Mouse (Mus musculus): Measurements from ENCODE around the gene Abhd15.

Gene Abhd15

DNA sequence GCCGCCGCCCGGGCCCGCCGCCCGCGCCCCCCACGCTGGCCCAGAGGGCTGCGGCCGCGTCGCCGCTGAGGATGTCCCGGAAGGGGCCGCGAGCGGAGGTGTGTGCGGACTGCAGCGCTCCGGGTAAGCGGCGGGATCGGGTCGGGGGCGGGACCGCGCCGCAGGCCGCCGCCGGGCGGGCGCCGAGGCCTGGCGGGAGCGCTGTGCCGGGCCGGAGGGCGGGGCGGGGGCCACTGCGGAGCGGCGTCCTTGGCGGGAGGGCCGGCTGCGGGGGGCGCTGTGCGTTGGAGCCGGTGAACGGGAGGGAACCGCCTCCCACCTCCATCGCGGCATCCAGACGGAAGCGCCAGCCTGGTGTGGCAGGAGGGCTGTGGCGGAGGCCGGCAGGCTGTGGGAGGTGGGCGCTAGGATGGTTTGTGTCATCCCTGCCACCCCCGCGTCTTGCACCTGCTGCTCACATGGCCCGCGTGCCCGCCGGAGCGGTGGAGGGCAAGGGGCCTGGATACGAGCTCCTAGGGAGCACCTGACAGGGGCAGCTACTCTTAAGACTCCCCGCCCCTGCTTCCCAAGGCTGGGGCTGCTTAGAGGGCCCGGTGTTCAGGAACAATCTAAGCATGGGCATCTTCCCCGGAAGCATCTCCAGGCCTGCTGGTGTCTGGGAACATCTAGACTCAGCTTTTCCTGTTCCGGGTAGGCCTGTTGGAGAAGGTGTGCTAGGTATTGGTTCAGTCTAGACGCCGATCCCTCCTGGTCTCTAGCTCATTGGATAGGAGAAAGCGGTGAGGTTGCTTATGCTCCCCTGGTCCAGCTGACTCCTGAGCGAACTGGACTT is 21.2 kb upstream of the Abhd15 start, which contains the start of gene Git1:
TSS of gene Git1 (plus strand) at position 51 of the 832 bp plus-strand sequence.
- peak; percentile 41 for DNase-seq (ENCODE audit: extremely low read depth, low read depth)

DNA sequence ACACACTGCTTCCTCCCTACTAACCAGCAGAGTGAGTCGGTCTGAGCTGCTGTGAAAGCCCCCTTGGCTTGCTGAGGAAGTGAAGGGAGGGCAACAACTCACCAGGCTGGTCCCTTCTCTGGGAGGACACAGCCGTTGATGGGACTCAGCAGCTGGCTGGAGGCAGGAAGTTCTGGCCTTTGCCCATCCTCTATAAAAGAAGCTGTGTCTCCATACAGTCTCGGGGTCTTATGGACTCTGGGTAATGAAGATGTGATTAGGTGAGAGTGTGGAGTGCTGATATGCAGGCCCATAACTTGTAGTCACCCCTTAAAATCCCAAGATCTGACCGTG is 20.6 kb upstream of the Abhd15 start:
- no peak for DNase-seq (ENCODE audit: extremely low read depth, low read depth)

DNA sequence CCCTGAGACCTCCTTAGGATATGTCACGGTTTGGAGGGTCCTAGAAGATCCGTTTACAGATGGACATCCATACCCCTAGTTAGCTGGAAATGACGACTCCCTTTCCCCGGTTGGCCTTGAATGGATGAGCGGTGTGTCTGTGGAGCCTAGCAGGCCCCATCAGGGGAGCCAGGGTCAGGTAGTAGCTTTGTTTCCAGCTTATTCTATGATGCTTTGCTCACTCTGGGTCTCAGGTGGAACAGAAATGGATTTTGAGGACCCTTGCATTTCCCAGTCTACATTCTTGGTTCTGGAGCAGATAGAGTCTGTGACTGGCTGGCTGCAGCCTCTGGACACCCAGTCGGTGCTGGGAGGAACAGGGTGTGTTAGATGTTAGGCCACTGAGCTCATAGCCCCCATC is 20.1 kb upstream of the Abhd15 start:
- no peak for DNase-seq (ENCODE audit: extremely low read depth, low read depth)

DNA sequence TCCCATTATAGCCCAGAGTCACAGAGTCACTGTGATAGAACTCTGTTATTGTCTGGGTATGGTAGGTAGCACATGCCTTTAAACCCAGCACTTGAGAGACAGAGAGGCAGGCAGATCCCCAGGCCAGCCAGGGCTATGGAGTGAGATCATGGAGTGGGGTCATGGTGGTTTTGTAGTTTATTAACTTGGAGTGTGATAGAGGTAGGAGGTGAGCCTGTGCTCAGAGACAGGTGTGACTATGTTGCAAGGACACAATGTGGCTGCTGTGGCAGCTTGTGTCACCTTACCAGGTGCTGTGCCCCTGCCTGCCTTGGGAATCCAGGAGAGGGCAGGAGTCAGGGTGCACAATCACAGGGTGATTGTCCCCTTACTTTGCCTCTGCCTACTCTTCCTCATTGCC is 19.4 kb upstream of the Abhd15 start:
- DNase-seq (ENCODE audit: extremely low read depth, low read depth), result no peak

DNA sequence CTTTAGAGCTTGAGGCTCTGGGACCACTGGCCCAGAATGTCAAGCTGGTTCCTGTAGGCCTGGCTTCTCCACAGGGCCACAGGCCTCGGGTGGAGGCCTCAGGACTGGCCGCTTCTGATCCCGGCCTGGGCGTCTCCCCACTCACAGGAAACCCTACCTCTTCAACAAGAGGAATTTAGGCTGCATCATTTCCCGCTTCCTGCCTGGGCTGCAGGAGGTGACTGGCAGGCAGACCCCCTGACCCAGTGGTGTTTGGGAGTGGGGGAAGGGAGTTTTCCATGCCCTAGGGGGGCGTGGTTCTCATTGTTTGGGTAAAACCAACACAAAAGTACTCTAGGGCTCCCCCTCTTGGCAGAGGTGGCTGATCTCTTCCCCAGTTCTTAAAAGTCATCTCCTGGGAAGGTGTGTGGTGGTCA is 17.6 kb upstream of the Abhd15 start:
- DNase-seq (ENCODE audit: extremely low read depth, low read depth), result no peak

DNA sequence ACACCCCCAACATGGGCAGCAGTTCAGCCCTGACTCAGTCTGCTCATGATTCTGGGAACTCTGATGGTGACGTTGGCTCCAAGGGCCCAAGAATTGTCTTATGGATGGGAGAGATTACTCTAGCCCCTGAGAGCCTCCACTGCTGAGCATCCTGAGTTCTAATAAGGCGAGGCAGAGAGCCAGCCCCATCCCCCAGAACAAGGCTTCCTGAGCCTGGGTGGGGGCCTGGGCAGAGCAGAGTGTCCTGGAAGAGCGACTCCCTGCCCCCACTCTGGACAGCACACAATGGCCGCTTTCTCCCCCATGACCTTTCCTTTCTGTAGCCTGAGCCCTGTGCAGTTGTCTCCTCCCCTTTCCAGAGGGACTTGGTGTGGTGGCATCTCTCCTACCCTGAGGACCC is 17.1 kb upstream of the Abhd15 start:
- no peak for DNase-seq (ENCODE audit: extremely low read depth, low read depth)

DNA sequence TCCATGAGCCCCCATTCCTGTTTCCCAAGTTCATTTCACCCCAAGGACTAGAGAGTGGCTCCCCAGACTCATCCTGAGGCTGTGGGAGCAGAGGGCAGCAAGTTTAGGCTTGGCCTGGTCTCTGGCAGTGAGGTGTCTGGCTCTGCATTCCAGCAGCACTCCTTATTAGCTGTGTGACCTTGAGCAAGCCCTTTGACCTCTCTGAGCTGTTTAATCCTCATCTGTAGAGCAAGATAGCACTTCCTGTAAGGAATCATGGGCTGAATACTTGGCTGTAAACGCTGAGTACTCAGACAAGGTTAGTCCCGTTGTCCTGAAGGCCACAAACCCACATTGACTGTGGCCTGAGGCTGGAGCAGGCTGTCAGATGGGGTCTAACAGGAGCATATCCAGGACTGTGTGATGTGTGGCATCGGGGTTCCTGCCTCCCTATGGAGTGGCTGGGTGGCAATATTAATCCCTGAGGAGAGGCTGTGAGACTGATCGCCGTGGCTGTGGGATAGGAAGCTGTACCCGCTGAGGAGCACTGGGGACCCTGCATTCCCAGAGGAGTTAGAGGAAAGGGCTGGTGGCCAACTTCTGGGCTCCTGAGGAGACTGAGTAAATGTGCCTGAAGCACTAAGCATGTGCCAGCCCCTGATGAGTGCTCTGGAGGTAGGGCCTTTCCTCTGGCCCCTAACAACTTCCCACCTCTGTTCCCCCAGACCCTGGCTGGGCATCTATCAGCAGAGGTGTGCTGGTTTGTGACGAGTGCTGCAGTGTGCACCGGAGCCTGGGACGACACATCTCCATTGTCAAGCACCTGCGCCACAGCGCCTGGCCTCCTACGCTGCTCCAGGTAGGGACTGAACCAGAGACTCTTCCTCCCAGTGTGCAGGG is 16.4 kb upstream of the Abhd15 start:
- DNase-seq (ENCODE audit: extremely low read depth, low read depth), result no peak

DNA sequence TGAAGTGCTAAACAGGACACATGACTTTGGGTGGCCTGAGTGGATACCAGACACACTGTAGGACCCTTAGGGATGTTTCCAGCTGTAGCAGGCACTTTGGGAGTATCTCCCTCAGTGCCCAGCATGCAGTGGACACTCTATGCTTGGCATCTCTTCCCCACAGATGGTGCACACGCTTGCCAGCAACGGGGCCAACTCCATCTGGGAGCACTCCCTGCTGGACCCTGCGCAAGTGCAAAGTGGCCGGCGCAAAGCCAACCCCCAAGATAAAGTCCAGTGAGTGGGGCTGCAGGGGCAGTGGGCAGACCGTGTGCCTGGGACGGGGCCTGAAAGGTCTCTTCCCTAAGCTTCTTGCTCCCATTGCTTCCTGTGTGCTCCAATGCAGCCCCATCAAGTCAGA is 15.6 kb upstream of the Abhd15 start:
- DNase-seq (ENCODE audit: extremely low read depth, low read depth), result no peak

DNA sequence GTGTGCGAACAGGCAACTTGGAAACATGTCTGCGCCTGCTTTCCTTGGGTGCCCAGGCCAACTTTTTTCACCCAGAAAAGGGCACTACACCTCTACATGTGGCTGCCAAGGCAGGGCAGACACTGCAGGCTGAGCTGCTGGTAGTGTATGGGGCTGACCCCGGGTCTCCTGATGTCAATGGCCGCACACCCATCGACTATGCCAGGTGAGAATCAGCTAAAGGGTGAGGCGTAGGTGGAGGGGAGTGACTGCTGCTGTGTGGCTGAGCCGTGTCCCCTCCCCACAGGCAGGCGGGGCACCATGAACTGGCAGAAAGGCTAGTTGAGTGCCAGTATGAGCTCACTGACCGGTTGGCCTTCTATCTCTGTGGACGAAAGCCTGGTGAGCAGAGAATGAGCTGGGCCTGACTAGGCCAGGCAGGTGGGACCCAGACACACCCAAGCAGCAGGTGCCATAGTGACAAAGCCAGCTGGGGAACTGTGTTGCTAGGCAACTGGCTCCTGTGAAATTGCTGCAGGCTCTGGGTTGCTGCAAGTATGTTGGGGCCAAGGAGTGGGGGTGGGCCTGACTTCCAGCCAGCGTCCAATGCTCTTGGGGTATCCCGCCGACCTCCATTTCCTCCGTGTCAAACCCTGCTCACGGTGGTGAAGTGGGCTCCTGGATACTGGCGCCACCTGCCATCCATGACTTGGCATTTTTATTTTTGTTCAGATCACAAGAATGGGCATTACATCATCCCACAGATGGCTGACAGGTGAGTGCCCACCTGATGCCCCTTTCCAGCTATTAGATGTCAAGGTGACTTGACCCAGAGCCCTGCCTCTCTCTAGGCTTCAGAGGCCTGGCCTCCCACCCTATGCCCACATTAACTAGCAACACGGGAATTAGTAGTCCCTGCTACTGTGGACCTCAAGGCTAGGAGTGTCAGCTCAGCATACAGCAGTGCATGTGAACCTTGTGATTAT is 14.3 kb upstream of the Abhd15 start:
- no peak for DNase-seq (ENCODE audit: extremely low read depth, low read depth)

DNA sequence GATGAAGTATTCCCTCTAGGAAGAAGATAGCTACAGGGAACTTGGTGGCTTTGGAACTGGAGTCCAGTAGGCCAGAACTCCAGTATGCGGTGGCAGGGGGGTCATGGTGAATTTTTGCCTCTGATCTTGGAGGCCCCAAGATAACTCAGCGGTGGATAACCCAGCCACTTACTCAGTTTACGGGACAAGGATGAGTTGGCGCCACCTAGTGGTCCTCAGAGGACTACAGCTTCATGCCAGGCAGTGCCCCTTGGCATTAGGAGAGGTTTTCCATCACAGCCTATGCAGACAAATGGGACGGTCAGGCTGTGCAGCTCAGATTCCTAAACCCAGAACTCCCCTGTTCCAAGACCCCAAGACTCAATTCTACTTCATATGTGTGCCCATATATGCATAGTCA is 13.5 kb upstream of the Abhd15 start:
- DNase-seq (ENCODE audit: extremely low read depth, low read depth), result no peak

DNA sequence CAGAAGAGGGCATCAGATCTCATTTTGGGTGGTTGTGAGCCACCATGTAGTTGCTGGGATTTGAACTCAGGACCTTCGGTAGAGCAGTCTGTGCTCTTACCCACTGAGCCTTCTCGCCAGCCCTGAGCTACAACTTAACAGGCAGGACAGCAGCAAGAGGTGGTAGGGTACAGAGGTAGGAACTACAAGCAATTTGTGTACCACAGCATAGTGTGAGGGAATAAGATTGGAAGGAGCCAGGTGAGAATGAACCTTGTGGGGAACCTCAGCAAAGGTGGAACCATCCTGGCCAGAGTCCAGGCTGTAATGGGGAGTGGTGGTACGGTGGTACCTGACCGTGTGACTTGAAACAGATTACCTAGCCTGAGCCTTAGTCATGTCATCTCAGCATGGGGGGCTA is 12.9 kb upstream of the Abhd15 start:
- no peak for DNase-seq (ENCODE audit: extremely low read depth, low read depth)

DNA sequence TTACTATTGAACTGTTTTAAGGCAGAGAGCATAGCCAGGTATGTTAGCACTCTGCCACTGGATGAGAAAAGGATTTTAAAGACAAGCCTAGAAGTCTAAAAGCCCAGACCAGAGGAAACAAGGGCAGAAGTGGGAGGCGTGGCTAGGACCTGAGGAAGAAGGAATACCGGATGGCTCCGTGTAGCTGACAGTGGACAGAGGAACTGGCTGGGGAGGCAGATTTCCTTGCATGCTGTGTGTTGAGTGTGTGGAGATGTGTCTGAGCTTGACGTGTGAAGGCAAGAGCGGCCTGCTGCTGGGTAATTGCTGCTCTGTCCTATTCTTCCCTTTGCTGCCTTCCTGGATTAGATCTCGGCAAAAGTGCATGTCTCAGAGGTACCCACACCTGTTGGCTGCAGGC is 12.4 kb upstream of the Abhd15 start:
- no peak for DNase-seq (ENCODE audit: extremely low read depth, low read depth)

DNA sequence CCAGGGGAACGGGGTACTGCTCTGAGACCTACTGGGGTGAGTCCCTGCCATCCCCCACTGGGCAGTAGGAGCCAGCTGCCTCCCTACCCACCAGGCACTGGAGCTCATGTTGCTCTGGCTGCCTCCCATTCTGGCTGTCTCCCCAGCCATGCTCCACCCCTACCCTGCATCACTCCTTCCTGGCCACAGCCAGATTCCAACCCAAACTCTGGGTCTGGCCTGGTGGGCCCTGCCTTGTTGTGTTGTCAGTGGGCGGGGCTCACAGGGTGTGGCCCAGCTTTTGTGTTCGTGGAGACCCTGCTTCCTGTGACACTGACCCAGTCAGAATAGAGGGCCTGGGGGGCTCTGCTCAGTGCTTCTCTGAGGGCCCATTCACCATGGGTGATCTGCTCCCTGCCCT is 11.4 kb upstream of the Abhd15 start:
- no peak for DNase-seq (ENCODE audit: extremely low read depth, low read depth)

DNA sequence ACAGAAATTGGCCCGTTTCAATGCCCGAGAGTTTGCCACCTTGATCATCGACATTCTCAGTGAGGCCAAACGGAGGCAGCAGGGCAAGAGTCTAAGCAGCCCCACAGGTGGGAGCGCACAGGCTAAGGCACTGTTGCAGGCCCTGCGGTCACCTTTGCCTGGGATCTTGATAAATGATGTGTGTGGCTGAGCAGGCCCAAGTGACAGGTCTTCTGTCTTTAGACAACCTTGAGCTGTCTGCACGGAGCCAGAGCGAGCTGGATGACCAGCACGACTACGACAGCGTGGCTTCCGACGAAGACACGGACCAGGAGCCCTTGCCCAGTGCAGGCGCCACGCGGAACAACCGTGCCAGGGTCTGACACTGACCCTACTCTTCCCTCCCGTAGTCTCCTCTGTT is 10.5 kb upstream of the Abhd15 start:
- no peak for DNase-seq (ENCODE audit: extremely low read depth, low read depth)

DNA sequence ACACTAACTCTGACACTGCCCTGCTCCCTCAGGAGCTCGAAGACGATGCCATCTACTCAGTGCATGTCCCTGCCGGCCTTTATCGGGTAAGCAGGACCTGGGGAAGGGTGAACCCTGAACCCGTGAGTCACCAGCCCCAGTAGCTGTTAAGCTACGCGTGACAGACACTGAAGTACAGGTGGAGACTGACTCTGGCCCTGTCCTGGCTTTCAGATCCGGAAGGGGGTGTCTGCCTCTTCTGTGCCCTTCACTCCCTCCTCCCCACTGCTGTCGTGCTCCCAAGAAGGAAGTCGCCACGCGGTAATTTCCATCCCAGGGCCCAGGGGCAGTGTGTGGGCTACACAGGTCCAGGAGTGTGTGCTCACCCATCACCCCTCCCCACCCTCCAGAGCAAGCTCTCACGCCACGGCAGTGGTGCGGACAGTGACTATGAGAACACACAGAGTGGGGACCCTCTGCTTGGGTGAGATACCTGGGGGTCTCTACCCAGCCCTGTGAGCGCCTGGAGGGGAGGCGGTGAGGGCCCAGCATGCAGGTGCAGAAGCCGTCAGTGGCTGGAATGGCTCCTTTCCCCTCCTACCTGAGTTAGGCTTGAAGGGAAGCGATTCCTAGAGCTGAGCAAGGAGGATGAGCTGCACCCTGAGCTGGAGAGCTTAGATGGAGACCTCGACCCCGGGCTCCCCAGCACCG is 9.5 kb upstream of the Abhd15 start:
- DNase-seq (ENCODE audit: extremely low read depth, low read depth), result no peak

DNA sequence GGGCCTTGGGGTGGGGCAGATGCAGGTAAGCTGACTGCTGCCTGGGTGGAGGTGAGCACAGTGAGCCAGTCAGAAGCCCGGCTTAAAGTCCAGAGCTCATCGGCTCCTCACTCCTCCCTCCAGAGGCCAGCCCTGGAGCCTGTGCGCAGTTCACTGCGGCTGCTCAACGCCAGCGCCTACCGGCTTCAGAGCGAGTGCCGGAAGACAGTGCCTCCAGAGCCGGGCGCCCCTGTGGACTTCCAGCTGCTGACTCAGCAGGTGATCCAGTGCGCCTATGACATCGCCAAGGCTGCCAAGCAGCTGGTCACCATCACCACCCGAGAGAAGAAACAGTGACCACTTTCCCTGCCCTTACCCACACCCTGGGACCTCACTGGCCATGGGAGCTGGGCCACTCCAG is 8.6 kb upstream of the Abhd15 start:
- DNase-seq (ENCODE audit: extremely low read depth, low read depth), result no peak

DNA sequence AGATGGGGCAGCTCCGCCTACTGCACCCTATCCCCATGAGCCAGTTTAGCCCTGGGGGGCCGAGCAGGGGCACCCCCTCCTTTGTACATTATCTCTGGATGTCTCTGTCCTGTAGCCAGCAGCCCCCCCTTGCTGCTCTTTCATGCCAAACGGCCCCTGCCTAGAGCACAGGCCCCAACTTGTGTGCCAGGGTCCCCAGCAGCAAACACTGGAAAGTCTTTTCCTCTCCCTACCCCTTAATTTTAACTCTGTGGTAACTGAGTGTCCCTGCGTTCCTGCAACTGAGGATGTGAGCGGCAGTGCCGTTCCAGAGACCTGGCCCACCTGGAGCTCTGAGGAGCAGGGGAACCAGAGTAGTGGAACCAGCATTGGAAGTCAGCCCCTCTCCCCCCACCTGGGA is 8.0 kb upstream of the Abhd15 start:
- no peak for DNase-seq (ENCODE audit: extremely low read depth, low read depth)

DNA sequence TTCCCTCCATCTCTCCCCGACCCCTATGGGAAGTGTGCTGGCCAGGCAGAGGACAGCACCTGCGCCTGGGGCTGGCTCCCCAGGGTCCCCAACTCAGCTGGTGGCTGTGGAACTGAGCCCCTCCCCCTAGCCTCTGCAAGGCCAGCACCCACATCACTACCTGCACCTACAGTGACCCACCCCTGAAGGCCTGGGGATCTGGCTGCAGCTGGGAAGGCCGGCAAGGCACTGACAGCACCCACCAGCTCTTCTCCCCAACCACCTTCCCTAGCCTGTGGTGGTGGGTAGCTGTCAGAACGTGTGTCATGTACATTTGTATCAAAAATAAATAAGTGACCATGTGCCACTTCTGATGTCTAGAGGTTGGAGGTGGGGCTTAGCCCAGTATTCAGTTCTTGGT is 7.5 kb upstream of the Abhd15 start:
- no peak for DNase-seq (ENCODE audit: extremely low read depth, low read depth)

DNA sequence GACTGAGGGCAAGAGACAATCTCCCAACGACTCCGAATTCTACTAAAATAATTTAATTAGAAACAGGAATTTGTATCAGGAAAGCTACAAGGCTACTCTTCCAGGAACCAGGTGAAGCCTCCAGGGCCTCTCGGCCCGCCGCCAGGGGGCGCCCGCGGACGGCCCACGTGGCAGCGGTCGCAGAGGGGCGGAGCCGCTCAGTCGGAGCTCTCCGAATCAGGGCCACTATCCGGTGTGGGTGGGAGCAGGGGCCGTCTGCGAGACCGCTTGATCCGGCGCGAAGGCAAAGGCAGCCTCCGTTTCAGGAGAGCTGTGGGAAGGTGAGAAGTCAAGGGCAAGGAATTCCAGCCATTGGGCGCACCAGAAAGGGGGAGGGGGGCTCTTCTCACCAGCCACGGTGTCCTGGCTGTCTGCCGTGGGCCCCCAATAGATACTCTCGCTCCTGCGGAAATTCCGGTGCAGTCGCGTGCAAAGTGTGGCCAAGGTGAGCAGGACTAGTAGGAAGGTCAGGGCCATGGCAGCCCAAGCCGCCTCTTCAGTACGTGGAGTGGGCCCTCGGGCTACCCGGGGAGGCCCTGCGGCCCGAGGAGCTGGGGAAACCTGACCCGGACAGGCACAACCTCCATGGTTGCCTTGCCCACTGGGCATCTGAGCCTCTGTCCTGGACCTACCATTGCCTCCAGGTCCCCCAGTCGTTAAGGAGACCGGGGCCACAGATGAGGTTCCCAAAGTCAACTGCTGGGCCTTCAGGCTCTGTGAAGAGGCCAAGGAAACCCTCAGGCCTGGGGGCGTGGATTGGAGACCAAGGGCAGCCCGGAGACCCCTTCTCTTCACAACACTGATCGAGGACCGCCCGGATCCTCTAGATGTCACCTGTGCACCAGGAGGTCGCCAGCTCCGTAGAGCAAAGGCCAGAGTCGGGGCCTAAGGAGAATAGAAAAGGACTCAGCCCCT is 6.6 kb upstream of the Abhd15 start:
- no peak for DNase-seq (ENCODE audit: extremely low read depth, low read depth)

DNA sequence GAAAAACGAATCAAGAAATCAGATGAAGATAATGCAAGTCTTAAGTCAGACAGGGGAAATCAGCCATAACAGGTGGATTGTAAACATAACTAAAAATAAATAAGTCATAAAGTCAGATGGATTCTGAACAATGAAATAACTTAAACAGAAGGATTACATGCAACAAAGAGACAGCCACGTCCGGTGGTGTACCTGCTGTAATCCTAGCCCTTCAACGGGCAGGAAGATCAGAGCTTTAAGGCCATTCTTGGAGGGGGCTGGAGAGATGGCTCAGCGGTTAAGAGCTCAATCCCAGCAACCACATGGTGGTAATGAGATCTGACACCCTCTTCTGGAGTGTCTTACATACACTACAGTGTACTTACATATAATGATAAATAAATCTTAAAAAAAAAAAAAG is 3.6 kb upstream of the Abhd15 start:
- no peak for DNase-seq (ENCODE audit: extremely low read depth, low read depth)

Data from MEL-GATA-1-ER (cell line).